Mouse (Mus musculus) right cerebral cortex, postnatal 25 days (tissue): ENCODE measurements around the gene Olfr796.

Experiments used
- DNase-seq: peaks from one replicate; pipeline ENCODE4 v3.0.0; 2022

Gene Olfr796

GRCm38 (mm10) chr10:129612470-129612869 is at the start of gene Olfr796:
Gene Olfr796, minus strand, starts transcription at chr10:129612570.
- DNase-seq, result no peak

- no peak for DNase-seq
Measured at GRCm38 (mm10) chr10:129657394-129657793, 45.0 kb upstream of the Olfr796 start, which contains the start of gene Olfr800. Gene Olfr800, plus strand, starts transcription at chr10:129657694.

GRCm38 (mm10) chr10:129651763-129652162 is 39.4 kb upstream of the Olfr796 start:
- DNase-seq, result no peak

- no peak for DNase-seq
Measured at GRCm38 (mm10) chr10:129637184-129637583, 24.8 kb upstream of the Olfr796 start, which contains the start of gene Olfr799. Gene Olfr799, plus strand, starts transcription at chr10:129637484.

- no peak for DNase-seq
Measured at GRCm38 (mm10) chr10:129627834-129628233, 15.5 kb upstream of the Olfr796 start, which contains the start of gene Olfr798. Gene Olfr798, minus strand, starts transcription at chr10:129627934.

- no peak for DNase-seq
Measured at GRCm38 (mm10) chr10:129623251-129623650, 10.9 kb upstream of the Olfr796 start.

GRCm38 (mm10) chr10:129621724-129622123 is 9.4 kb upstream of the Olfr796 start:
- no peak for DNase-seq

GRCm38 (mm10) chr10:129577066-129577465 is 35.3 kb downstream of the Olfr796 start:
- DNase-seq, result no peak

GRCm38 (mm10) chr10:129567355-129567754 is 45.0 kb downstream of the Olfr796 start, which contains the start of gene Olfr794:
Gene Olfr794, plus strand, starts transcription at chr10:129567655.
- DNase-seq, result no peak
